Mouse (Mus musculus): Measurements from ENCODE around the gene Csta1. TPM values are rescaled to one million over a fixed set of nuclear protein-coding genes. Genes with fewer than 3 reads are reported as not detected.

Gene Csta1
- not detected for polyA plus RNA-seq (2014; fragmentation: Illumina TruSeq; extraction: RNeasy Lipid Tissue Mini Kit (QIAGEN cat#74804); ENCODE audit: low read depth, low replicate concordance)

DNA sequence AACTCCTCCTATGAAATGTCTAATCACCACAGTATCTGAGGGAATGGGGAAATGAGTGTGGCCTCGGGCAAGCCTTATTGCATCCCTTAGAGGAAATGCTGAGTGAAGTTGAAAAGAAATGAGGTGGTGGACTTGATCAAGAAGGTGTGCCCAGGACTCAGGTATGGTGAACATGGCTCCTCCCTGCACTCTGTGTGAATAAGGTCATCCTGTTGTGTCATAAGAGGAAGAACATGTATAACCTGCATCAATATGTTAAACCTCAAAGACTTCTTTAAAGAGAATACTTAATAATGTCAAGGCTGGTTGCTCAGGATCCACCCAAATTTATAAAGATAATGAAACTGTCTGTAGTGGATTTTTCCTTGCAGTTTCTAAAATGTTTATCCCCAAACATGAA, at the start of gene Csta1:
Csta1 (minus strand) TSS at position 101 of the 400 bp plus-strand sequence.

DNA sequence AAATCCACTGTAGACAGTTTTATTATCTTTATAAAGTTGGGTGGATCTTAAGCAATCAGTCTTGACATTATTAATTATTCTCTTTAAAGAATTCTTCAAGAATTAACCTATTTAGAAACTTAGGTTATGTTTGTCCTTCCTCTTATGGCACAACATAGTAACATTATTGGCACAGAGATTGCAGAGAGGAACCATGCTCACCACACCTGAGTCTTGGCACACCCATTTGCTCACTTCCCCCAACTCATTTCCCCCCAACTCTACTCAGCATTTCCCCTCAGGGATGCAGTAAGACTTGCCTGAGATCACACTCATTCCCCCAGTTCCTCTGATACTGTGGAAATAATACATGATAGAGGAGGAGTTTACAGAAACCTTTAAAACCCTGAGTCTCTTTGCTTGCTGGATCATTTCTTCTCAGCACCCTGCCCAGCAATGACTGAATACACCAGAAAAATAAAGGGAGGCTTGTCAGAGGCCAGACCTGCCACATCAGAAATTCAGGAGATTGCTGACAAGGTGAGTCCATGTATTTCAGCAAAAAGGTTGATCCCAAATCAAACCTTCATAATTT, 25.4 kb upstream of the Csta1 start, which contains the start of gene Stfa2l1:
Stfa2l1 (plus strand) TSS at position 410 of the 574 bp plus-strand sequence.

DNA sequence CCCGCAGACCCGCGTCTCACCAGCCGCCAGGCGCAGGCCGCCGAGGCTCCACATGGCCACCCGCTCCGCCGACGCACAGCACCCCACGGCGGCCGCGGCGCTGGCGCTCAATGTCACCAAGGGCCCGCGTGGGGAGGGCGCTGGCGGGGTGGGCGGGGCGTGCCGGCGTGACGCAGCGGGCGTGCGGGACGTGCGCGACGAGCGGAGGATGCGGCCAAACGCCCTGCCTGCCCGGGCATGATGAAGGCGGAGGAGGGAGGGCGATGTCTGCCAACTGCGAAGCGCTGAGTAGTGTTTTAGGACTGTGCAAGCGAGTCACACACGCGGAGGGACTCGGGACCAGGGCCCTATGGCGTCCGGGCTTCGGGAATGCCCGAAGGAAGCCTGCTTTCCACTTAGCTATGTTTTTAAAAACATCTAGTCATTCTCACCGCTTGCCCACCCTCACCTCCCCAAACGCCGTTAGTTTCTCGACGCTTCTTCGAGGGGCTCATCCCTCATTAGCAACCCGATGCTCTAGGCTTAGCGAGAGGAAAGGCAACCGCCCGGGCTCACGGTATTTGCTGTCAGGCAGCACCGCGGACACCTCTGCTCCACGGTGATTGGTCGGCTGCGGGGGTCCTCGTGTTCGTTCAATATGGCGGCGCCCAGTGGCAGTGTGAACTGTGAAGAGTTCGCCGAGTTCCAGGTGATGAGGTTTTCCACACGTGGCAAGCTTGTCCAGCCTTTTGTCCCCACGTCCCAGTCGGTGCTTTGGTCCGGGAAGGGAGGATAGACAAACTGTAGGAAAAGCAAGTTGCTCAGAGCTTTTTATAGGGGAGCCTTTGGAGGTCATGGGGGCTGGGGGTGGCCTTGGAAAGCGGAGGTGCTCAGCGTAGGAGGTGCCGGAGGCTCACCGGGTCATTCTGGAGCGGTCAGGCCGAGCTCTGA, 59.3 kb downstream of the Csta1 start, which contains the start of the genes Fam162a and Ccdc58:
Fam162a (minus strand) TSS at position 145 of the 930 bp plus-strand sequence.
Ccdc58 (plus strand) TSS at position 236 of the 930 bp plus-strand sequence.

Other genes starting within 250 kb of the Csta1 start
- gene Parp9, start 192.8 kb downstream of the Csta1 start, polyA plus RNA-seq (2014; fragmentation: Illumina TruSeq; extraction: RNeasy Lipid Tissue Mini Kit (QIAGEN cat#74804); ENCODE audit: low read depth, low replicate concordance) = 1.6 TPM
- 1.3 TPM for gene Dtx3l, start 192.1 kb downstream of the Csta1 start, polyA plus RNA-seq (2014; fragmentation: Illumina TruSeq; extraction: RNeasy Lipid Tissue Mini Kit (QIAGEN cat#74804); ENCODE audit: low read depth, low replicate concordance)
- gene Kpna1, start 152.5 kb downstream of the Csta1 start, polyA plus RNA-seq (2014; fragmentation: Illumina TruSeq; extraction: RNeasy Lipid Tissue Mini Kit (QIAGEN cat#74804); ENCODE audit: low read depth, low replicate concordance) = 54.2 TPM
- gene Wdr5b, start 90.1 kb downstream of the Csta1 start, polyA plus RNA-seq (2014; fragmentation: Illumina TruSeq; extraction: RNeasy Lipid Tissue Mini Kit (QIAGEN cat#74804); ENCODE audit: low read depth, low replicate concordance) = 3.9 TPM
- 69.7 TPM for gene Fam162a, start 59.6 kb downstream of the Csta1 start, polyA plus RNA-seq (2014; fragmentation: Illumina TruSeq; extraction: RNeasy Lipid Tissue Mini Kit (QIAGEN cat#74804); ENCODE audit: low read depth, low replicate concordance)
- 84.4 TPM for gene Ccdc58, start 59.6 kb downstream of the Csta1 start, polyA plus RNA-seq (2014; fragmentation: Illumina TruSeq; extraction: RNeasy Lipid Tissue Mini Kit (QIAGEN cat#74804); ENCODE audit: low read depth, low replicate concordance)
- 0.77 TPM for gene Stfa2l1, start 25.6 kb upstream of the Csta1 start, polyA plus RNA-seq (2014; fragmentation: Illumina TruSeq; extraction: RNeasy Lipid Tissue Mini Kit (QIAGEN cat#74804); ENCODE audit: low read depth, low replicate concordance)
- gene Gm5483, start 53.0 kb upstream of the Csta1 start, polyA plus RNA-seq (2014; fragmentation: Illumina TruSeq; extraction: RNeasy Lipid Tissue Mini Kit (QIAGEN cat#74804); ENCODE audit: low read depth, low replicate concordance) = not detected
- 4.8 TPM for gene Gm5416, start 79.2 kb upstream of the Csta1 start, polyA plus RNA-seq (2014; fragmentation: Illumina TruSeq; extraction: RNeasy Lipid Tissue Mini Kit (QIAGEN cat#74804); ENCODE audit: low read depth, low replicate concordance)
- gene 2010005H15Rik, start 90.2 kb upstream of the Csta1 start, polyA plus RNA-seq (2014; fragmentation: Illumina TruSeq; extraction: RNeasy Lipid Tissue Mini Kit (QIAGEN cat#74804); ENCODE audit: low read depth, low replicate concordance) = not detected
- gene Stfa1, start 145.7 kb upstream of the Csta1 start, polyA plus RNA-seq (2014; fragmentation: Illumina TruSeq; extraction: RNeasy Lipid Tissue Mini Kit (QIAGEN cat#74804); ENCODE audit: low read depth, low replicate concordance) = 0.56 TPM
- gene BC117090, start 203.1 kb upstream of the Csta1 start, polyA plus RNA-seq (2014; fragmentation: Illumina TruSeq; extraction: RNeasy Lipid Tissue Mini Kit (QIAGEN cat#74804); ENCODE audit: low read depth, low replicate concordance) = not detected
- 0.55 TPM for gene BC100530, start 236.5 kb upstream of the Csta1 start, polyA plus RNA-seq (2014; fragmentation: Illumina TruSeq; extraction: RNeasy Lipid Tissue Mini Kit (QIAGEN cat#74804); ENCODE audit: low read depth, low replicate concordance)

Measured in testis, adult 10 weeks (tissue).